Mouse (Mus musculus): ENCODE measurements around the gene Itgad.

Gene Itgad

DNA sequence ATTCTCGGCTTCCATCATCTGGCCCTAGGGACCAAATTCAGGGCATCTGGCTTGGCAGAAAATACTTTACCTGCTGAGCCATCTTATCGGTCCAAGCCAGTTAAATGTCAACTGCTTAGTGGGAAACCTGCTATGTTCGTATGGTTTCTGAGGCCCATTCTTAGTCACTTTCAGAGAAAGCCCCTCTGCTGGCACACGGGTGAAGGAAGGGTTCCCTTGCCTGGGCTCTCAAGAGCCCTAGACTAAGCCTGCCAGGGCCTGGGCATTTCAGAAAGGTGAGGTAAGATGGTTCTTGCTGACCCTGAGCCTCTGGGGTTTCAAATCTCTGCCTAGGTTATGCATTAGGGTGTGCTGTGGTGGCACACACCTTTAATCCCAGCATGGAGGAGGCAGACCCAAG is 91.4 kb downstream of the Itgad start:
- no peak for DNase-seq

DNA sequence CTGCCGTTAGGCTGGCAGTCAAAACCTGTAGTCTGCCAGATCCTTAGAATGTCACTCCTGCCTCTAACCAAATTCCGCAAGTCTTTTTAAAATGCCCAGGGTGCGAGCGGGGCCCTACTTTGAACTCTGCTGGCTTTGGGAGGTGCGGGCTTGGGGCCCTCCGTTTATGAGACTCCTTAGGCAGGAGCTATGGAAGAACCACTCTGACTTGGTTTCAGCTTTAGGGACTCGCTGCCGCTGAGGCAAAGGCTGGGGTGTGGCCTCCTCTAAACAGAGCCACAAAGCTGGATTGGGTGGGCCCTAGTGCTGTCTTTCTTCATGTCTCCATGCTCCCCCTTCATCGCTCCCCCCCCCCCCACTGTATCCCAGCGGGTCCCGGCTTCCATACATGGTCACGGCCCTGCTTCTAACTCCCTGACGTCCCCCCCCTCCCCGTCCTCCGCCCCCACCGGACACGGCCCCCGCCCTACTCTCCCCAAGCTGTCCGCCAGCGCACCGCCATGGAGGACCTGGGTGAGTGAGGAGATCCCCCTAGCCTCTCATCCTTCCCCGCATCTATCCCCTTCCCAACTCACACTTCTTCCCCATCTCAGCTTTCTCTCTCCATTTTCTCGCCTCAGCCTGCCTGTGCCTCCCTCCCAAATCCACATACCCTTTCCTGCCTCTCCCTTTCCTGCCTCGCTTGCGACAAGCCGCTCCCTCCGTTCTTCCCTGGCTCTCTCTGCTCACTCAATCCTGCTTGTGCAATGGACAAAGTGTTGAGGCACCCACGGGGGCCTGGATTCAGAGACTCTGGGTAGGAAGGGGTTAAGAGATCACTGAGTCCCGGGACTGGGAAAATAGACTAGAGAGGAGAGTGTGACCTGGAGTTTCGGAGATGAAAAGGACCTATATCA is 92.6 kb downstream of the Itgad start, which contains the start of gene Tgfb1i1:
Gene Tgfb1i1 (plus strand): TSS at position 317 of the 896 bp plus-strand sequence.
- DNase-seq, result peak; percentile 68

DNA sequence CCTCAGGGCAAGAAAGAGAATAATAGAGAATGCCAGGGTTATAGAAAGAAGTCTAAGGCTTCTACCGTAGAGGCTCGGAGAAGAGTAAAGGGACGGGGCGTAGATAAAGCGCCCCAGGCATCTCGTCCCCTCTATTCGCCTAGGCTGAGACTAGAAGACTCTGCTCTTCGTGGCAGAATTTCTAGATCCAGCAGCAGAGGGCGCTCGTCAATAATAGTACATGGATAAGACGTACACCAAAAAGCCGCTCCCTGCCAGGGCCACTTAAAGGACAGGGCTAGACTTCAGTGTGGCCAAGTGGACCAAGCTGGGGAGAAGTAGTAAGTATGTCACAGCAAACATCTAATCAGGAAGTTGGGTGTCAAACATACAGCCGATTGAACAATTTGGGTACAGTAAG is 93.3 kb downstream of the Itgad start:
- peak; percentile 94 for DNase-seq

GRCm38 (mm10) chr7:128248081-128249042 is 94.2 kb downstream of the Itgad start:
- no peak for DNase-seq

GRCm38 (mm10) chr7:128249998-128250397 is 95.8 kb downstream of the Itgad start:
- no peak for DNase-seq

DNA sequence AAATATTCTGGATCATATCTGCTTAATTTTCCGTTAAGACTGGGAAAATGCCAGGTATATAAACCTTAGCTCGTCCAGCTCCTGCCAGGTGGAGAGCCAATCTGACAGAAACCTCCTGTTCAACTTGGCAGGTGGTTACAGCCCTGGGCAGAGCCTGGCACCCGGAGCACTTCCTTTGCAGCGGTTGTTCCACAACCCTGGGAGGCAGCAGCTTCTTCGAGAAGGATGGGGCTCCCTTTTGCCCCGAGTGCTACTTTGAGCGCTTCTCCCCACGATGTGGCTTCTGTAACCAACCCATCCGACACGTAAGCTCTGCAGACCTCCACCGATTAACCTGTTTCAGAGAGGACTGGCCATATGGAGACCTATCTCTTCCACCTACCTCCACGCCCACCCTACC is 97.8 kb downstream of the Itgad start:
- no peak for DNase-seq

GRCm38 (mm10) chr7:128252609-128253008 is 98.4 kb downstream of the Itgad start:
- DNase-seq, result peak; percentile 74

DNA sequence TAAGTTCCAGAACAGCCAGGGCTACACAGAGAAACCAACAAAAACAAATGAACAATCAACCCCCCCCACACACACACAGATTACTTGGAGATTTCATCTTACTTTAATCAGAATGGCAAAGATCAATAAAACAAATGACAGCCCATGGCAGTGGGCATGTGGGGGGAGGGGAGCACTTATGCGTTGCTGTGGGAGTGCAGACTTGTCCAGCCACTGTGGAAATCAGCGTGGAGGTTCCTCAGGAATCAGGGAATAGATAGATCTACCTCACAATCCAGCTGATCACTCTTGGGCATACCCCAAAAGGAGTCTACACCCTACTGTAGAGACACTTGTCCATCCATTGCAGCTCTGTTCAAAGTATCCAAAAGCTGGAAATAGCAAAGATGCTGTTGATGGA is 100.8 kb downstream of the Itgad start:
- DNase-seq, result no peak

DNA sequence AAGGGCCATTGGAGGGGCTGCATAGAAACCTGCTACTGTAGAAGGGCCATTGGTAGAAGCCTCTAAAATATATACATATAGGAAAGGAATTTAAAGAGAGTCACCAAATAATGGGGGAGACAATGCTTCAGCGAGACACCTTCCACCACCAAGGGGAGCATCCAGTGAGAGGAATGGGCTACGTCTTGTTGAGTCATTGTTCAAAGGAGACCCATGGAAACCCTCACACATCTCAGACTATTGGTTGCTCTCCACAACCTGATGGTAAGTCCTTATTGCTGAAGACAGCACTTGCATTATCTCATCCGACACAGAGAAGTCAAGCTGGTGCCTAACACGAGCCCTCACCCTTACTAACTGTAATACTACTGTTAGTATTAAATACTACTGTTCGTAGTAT is 101.6 kb downstream of the Itgad start:
- no peak for DNase-seq

DNA sequence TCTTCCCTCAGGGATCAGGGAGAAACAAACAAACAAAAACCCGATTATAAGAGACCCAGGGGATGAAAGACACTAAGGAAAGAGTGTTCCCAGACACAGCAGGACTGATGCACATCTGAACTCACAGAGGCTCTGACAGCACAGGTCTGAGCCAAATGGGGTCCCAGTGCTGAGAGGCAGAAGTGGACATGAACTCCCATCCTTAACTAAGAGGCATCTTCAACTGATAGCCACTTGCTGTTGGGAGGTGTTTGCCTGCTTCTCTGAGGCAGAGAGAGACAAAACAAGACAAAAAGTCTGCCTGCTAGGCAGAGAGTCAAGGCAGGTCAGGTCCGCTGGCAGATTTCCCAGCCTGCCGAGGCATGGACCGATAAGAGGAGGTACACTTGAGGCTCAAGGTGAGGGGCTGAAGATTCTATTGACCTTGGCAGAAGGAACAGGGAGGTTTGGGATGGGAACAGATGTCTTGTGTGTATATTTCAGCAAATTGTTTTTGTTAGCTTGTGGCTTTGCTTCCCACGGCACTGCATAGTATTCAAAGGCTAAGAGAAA is 102.7 kb downstream of the Itgad start:
- DNase-seq, result no peak

GRCm38 (mm10) chr7:128265411-128265810 is 111.2 kb downstream of the Itgad start, which contains the start of gene Slc5a2:
TSS of gene Slc5a2 (plus strand) at chr7:128265657.
- DNase-seq, result no peak

DNA sequence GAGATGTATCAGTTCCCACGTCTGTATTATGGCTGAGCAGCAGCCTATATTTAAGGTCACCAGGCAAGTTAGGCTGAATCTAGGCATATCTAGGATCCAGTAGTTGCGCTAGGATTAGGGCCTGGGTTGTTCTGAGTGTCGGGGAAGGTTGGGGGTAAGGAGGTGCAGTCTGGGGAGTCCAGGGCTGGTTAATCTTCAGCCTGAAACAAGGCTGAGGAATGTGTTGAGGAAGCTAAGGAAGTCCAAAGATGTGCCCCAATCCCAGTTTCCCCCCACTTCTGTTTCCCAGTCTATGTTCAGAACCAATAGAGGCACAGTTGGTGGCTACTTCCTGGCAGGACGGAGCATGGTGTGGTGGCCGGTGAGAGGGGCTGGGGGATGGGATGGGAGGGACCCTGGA is 111.9 kb downstream of the Itgad start:
- no peak for DNase-seq

DNA sequence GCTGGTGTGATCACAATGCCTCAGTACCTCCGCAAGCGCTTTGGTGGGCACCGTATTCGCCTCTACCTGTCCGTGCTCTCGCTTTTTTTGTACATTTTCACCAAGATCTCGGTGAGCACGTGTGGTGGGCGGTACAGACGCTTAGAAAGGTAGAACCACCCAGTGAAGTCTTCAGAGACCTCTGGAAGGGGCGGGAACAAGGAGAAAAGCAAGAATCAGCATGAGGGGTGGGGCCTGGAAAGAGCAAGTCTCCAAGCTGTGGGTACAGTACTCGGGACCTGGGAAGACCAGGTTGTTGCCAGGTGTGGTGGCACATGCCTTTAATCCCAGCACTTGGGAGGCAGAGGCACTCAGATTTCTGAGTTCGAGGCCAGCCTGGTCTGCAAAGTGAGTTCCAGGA is 113.2 kb downstream of the Itgad start:
- no peak for DNase-seq

DNA sequence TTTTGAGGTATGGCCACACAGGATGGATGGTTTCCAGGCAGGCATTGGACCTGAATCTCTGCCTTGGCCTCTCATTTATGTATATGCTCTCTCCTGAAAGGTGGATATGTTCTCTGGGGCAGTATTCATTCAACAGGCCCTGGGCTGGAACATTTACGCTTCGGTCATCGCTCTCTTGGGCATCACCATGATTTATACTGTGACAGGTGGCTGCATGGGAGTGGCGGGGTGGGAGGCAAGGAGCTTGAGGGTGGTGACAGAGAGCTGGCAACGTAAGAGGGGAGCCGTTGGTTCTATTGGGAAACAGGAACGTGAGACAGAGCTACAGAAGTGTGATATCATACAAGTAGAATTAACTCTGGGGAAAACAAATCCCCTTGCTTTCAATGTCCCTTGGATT is 113.6 kb downstream of the Itgad start:
- DNase-seq, result no peak

GRCm38 (mm10) chr7:128270431-128270850 is 116.3 kb downstream of the Itgad start:
- DNase-seq, result no peak

GRCm38 (mm10) chr7:128271496-128271895 is 117.3 kb downstream of the Itgad start:
- no peak for DNase-seq

Measured in embryo, embryonic 11 days (tissue).